Mouse (Mus musculus) gastrocnemius, adult 2 months (tissue): ENCODE measurements around the gene Trp53. TPM values are rescaled to one million over a fixed set of nuclear protein-coding genes. Genes with fewer than 3 reads are reported as not detected.

Source experiments
- DNase-seq: peaks from one replicate; pipeline ENCODE4 v3.0.0; 2022
- H3K27ac ChIP-seq: fragments of 200-600 bp; 2 replicates; pipeline ENCODE4 v1.8.1; 2022; ENCODE audit warnings: mild to moderate bottlenecking
- H3K4me3 ChIP-seq: fragments of 200-600 bp; 2 replicates; pipeline ENCODE4 v1.8.1; 2022; ENCODE audit warnings: mild to moderate bottlenecking, moderate library complexity
- CTCF ChIP-seq: fragments of 200-600 bp; IDR thresholded peaks from 2 replicates; pipeline ENCODE4 v1.8.1; 2022; ENCODE audit warnings: antibody characterized with exemption, mild to moderate bottlenecking, moderate library complexity
- intact Hi-C: fragments of 180-260 bp; cut with DNase I; formaldehyde crosslinking; loops from one replicate; pipeline ENCODE4 v1.15.1; 2025
- total RNA-seq, 2 experiments: library from RNA; stranded (reverse); gene quantifications; 2 replicates each; pipeline ENCODE4 v1.2.3; 2021

The Trp53 gene
- total RNA-seq, 2 experiments from 2014 or later: 12.9 to 16.5 TPM

- intact Hi-C loops: no loop called here
- no peak for DNase-seq
- Histone ChIP-seq H3K27ac (no peak overlapping the region), H3K4me3 (no peak overlapping the region)
- peak; percentile 41 for TF ChIP-seq CTCF
These were observed 4.9 kb upstream of the Trp53 start for GRCm38 (mm10) chr11:69575220-69575619.

DNA sequence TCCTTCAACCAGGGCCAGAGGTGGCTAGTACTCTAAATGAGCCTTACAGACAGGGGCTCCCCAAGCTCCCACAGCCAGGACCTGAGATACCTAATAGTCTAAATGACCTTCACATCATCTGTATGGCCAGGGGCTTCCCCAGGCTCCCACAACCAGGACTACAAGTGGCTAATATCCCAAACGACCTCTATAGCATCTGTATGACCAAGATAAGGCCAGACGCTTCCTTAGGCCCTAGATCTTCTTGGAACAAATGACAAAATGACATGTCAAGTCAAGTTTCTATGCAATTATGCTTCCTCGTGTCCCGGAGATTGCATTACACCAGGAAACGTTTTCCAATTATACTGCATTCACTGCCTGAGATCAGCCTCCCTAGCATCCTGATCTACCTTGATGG, 3.9 kb upstream of the Trp53 start:
- intact Hi-C loops: no loop called here
- Histone ChIP-seq H3K4me3 (no peak overlapping the region), H3K27ac (no peak overlapping the region)
- TF ChIP-seq CTCF: no peak
- no peak for DNase-seq

GRCm38 (mm10) chr11:69578301-69578700, 1.9 kb upstream of the Trp53 start:
- peak overlapping the region; percentile 84 for H3K27ac ChIP-seq
- peak overlapping the region; percentile 92 for H3K4me3 ChIP-seq
- no peak for TF ChIP-seq CTCF
- intact Hi-C loops: loop anchor here (2.0 kb wide), 1 partner anchor 32 kb away; no protein-coding TSS in a partner anchor
- no peak for DNase-seq

- peak overlapping the region; percentile 99 for H3K27ac ChIP-seq
- peak; percentile 95 for DNase-seq
- intact Hi-C loops: loop anchor here (1.0 to 2.0 kb wide), 3 partner anchors 33 to 83 kb away; partner anchors contain the start of gene Mpdu1
- no peak; the same call in 1 of the 2 replicates for TF ChIP-seq CTCF
- peak overlapping the region; percentile 92 for H3K4me3 ChIP-seq
These were observed 786 bp upstream of the Trp53 start for GRCm38 (mm10) chr11:69579128-69580017.

DNA sequence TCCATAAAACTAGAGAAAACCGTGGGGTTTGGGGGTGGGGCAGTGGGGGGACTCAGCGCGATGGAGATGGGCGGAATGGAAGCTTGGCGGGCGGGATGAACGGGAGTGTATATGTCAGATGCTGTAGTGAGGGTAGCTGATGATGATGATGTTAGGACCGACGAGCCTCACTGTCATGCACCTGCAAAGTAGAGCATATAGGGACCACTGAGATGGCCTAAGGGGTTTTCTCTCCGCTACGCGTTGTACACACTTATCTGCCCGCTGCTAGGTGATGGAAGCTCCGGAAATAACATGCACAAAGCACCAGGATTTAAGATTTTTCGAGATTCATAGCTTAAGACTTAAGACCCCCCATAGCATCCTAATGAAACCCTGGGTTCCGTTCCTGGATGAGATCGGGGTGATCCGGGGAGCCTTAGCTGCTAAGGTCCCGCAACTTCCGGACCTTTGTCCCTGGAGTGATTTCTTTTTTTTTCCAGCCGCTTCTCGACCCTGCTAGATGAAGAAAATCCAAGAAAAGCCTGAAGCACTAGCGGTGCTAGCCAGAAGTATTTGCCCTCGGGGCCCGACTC, 500 bp downstream of the Trp53 start:
- intact Hi-C loops: loop anchor here (2.0 kb wide), 1 partner anchor 82 kb away; the partner anchor contains the start of gene Mpdu1
- no peak for TF ChIP-seq CTCF
- H3K27ac ChIP-seq: peak overlapping the region; percentile 99
- H3K4me3 ChIP-seq: peak overlapping the region; percentile 92
- no peak for DNase-seq

- DNase-seq: peak; percentile 95
- peak overlapping the region; percentile 99 for H3K27ac ChIP-seq
- intact Hi-C loops: loop anchor here (2.0 kb wide), 1 partner anchor 82 kb away; the partner anchor contains the start of gene Mpdu1
- H3K4me3 ChIP-seq: peak overlapping the region; percentile 92
- TF ChIP-seq CTCF: no peak; the same call in 1 of the 2 replicates
These were observed 1.1 kb downstream of the Trp53 start for GRCm38 (mm10) chr11:69581147-69581688.

GRCm38 (mm10) chr11:69581814-69582213, 1.7 kb downstream of the Trp53 start:
- intact Hi-C loops: loop anchor here (2.0 kb wide), 1 partner anchor 81 kb away; the partner anchor contains the start of gene Mpdu1
- no peak for DNase-seq
- peak overlapping the region; percentile 99 for H3K27ac ChIP-seq
- no peak for TF ChIP-seq CTCF
- H3K4me3 ChIP-seq: peak overlapping the region; percentile 92

DNA sequence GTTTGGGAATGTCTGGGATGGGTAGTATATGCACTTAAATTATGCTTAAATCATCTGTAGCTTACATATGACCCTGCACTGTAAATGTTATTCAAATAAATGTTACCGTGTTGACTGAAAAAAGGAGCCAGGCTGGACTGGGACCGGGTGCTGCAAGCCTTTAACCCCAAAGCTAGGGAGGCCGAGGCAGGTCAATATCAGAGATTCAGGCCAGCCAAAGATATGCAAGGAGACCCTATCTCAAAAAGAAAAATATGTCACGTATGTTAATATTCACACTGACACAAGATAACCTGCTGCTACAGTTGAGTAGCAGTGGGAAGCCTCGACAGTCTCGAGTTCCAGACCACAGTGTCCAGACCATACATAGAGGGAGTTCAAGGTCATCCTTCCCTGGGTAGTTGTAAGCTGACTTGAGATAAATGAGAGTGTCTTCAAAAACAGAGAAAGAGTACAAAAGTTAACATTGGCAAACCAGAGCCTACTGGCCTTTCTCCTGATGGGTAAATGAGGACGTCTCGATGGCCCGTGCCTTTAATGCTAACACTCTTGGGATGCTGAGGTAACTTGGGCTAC, 2.2 kb downstream of the Trp53 start:
- intact Hi-C loops: no loop called here
- DNase-seq: no peak
- H3K27ac ChIP-seq: peak overlapping the region; percentile 99
- no peak for TF ChIP-seq CTCF
- peak overlapping the region; percentile 92 for H3K4me3 ChIP-seq

GRCm38 (mm10) chr11:69584008-69584407, 3.8 kb downstream of the Trp53 start:
- intact Hi-C loops: no loop called here
- DNase-seq: no peak
- TF ChIP-seq CTCF: no peak
- Histone ChIP-seq H3K27ac (no peak overlapping the region; the same call in 1 of the 2 replicates), H3K4me3 (no peak overlapping the region)

- Histone ChIP-seq H3K27ac (no peak overlapping the region), H3K4me3 (no peak overlapping the region)
- DNase-seq: no peak
- TF ChIP-seq CTCF: no peak
- intact Hi-C loops: no loop called here
These were observed 4.8 kb downstream of the Trp53 start for GRCm38 (mm10) chr11:69584937-69585336.

DNA sequence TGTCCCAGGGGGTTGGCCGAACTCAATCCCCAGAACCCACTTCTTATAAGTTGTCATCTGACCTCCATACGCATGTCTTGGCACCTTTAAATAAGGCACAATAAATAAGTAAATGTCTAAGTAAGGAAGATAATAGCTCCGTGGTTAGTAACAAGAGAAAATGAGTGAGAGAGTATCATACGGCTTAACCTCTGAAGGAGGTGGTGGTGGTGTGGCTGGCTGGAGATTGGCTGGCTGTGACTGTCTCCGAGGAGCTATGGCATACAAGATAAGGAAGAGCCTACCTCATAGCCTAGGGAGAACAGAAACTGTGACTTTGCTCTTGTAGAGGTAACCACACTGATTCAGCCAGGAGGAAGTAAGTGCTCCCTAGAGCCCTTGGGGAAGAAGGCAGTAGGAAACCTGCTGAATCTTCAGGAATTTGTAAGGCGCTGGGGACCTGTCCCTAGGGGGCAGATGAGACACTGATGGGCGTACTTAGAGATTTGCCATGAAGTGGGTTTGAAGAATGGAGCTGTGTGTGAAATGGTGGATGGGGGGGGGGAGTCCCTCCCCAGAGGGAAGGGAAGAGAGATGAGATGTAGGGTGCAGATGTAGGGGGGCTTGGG, 5.7 kb downstream of the Trp53 start:
- Histone ChIP-seq H3K27ac (no peak overlapping the region), H3K4me3 (no peak overlapping the region)
- intact Hi-C loops: no loop called here
- TF ChIP-seq CTCF: no peak
- DNase-seq: no peak

DNA sequence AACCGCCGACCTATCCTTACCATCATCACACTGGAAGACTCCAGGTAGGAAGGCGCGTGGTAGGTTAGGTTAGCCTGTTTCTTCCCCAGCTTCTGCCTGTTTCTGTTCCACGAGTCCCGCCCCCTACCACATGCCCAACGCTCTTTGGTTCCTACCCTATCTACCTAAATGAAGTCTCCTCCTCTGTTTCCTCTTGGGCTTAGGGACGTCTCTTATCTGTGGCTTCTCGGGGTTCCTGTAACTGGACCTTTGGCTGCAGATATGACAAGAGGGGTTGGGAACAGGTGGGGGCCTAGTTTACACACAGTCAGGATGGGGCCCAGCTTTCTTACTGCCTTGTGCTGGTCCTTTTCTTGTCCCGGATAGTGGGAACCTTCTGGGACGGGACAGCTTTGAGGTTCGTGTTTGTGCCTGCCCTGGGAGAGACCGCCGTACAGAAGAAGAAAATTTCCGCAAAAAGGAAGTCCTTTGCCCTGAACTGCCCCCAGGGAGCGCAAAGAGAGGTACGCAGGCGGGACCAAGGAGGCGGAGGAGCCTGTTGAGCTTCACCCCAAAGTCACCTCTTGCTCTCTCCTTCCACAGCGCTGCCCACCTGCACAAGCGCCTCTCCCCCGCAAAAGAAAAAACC, 9.2 kb downstream of the Trp53 start:
- intact Hi-C loops: no loop called here
- no peak for TF ChIP-seq CTCF
- Histone ChIP-seq H3K27ac (peak overlapping the region; percentile 94), H3K4me3 (no peak overlapping the region)
- DNase-seq: no peak
